Mouse (Mus musculus): ENCODE results near the gene Pygm.

GRCm38 (mm10) chr19:6400096-6401086, 16.2 kb downstream of the Pygm start:
- TF ChIP-seq CTCF (IDR thresholded peaks at IDR 0.05; ENCODE audit: low read depth), result peak; percentile 34
- TF ChIP-seq EP300 (IDR thresholded peaks at IDR 0.05; ENCODE audit: low read depth), result no peak
